Mouse (Mus musculus) spleen, postnatal 36 days (tissue): ENCODE measurements around the gene Med29.

Source experiments
- DNase-seq, 2 experiments: peaks; one replicate each; pipeline ENCODE4 v3.0.0; 2022; ENCODE audit warnings: low spot score in 2 of 2, mixed read lengths in 1 of 2

The Med29 gene

DNA sequence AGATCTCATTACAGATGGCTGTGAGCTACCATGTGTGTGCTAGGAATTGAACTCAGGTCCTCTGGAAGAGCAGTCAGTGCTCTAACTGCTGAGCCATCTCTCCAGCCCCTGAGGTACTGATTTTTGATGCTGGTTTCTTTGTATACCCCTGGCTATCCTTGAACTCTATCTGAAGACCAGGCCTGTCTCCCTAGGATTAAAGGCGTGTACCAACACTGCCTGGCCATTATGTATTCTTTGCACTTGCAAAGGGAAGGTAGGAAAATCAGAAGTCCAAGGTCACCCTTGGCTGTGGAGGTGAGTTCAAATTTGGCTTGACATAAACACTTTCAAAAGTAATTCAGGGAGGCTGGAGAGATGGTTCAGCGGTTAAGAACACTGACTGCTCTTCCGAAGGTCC, 37.9 kb downstream of the Med29 start:
- no peak for DNase-seq

DNA sequence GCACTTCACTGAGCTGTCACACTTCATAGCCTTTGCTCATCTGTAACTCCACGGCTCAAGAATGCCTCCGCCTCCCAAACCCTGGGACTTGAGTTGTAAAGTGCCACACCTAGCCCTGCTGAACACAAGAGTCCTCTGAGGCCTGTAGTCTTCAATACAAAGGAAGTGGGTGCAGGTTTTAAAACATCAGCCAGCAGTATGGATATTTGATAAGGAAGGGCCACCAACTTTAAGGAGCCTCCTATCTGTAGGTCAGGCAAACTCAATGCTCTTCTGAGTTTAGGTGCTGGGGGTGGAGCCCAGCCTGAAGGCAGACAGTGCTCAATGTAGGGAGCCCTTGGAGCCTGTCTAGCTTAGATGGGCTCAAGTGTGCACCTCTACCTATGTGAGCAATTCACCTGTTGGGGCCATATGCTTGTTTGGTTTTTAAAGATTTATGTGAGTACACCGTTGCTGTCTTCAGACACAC, 38.4 kb downstream of the Med29 start:
- DNase-seq = no peak

DNA sequence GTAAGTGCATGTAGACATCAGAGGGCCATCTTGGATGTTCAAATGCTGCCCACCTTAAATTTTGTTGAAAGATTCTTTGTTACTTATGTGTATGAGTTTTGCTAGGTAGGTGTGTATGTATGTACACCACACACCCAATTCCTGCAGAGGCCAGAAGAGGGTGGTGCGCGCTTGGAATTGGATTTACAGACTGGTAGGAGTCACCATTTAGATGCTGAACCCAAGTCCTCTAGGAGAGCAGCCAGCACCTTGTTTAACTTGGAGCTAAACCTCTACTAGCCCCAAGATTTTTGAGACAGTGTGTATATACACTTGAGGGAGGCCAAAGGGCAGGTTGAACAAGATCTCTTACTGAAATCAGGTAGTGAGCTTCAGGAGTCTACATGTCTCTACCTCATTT, 39.2 kb downstream of the Med29 start:
- DNase-seq = no peak

DNA sequence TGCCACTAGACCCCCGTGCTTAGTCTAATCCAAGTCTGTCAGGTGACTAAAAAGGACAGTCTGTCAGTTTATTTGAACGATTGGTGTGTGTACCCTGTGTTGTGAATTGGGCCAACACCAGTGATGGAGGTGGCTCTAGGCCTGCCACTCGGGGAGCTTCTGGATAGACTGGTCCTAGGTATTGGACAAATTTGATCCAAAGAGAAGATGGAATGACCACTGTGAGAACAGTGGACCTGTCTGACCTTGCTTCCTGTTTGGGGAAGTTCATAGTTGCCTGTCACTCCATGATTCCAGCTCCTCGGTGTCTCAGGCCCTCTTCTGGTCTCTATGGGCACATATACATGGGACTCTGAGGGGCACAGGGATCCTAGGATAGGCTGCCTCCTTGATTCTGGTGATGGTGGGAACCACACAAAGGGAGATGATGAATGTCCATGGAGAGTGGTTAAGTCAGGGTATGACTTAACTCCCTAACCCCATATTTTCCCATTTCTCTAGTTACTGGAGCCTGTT, 40.8 kb downstream of the Med29 start:
- DNase-seq = no peak

DNA sequence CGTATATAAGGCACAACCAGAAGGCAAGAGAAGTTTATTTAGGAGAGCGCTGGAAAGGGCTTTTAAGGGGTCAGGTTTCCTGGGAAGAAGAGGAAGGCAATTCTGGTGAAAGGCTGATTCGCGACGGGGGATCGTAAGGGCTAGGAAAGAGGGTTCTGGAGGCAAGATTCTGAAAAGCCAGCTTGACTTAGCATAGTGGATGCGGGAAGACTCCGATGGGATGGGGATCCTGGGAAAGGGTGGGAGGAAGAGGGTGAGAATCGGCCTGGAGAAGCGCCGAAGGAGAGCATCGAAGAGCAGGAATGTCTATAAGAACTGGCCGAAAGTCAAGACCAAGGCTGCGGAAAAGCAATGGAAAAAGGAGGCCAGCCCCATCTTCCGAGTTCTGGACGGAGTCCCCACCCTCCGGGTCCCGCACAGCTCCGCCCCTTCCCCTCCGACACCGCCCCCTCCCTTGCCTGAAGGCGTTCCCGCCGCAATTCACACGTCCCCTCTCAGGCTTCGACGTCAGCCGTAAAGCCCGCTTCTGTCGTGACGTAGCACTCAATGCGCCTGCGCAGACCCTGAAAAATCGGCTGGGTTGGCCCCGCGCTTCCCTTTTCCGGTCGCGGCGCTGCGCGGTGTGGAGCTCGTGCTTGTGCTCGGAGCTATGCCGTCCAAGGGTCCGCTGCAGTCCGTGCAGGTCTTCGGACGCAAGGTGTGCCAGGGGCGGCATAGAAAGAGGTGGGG, 42.2 kb downstream of the Med29 start, which contains the start of gene Rps16:
TSS of gene Rps16 (plus strand) at position 498 of the 729 bp plus-strand sequence.
- peak; percentile 97 to 98 for DNase-seq

DNA sequence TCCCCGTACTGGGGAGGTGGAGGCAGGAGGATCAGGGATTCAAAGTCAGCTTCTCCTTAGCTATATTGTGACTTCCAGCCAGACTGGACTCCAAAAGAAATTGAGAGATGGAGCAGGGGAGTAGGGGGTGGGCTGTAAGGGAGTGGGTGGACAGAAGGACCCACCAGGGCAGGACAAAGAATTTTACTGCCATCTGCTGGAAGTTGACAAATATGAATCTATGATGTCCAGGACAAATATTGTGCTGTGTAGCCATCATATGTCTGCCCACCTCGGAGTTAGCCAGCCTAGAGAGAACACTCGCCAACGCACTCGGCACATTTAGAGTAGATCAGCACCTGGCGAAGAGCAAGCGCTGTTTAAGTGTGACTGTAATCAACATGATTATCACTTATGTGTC, 43.9 kb downstream of the Med29 start:
- DNase-seq = no peak

DNA sequence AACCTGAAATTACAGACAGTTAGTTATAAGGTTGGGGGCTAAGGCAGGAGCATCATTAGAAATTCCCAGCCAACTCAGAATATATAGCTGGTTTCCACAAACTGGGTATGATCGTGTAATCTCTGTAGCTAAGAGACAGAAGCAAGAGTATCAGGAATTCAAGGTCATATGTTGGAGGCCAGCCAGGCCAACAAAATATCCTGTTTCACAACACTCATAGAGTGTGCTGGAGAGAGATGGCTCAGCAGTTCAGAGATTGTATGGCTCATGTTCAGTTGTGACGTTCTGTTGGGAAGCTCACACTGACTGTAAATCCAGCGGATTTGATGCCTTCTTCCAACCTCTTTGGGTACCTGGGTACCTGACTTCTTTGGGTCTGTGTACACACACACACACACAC, 44.8 kb downstream of the Med29 start:
- no peak for DNase-seq

DNA sequence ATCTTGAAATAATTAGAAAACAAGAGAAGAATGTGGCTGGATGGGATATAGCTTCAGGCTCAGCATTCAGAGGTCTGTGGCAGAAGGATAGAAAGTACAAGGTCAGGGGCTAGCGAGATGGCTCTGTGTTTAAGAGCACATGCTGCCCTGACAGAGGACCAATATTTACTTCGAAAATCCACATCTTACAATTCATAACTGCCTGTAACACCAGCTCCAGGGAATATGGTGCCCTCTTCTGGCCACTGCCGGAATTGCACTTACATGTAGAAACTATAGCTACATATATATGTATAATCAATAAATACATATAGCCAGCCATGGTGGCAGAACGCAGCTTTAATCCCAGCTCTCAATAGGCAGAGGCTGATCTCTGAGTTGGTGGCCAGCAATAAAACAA, 47.9 kb downstream of the Med29 start:
- DNase-seq = peak; percentile 33 to 58

DNA sequence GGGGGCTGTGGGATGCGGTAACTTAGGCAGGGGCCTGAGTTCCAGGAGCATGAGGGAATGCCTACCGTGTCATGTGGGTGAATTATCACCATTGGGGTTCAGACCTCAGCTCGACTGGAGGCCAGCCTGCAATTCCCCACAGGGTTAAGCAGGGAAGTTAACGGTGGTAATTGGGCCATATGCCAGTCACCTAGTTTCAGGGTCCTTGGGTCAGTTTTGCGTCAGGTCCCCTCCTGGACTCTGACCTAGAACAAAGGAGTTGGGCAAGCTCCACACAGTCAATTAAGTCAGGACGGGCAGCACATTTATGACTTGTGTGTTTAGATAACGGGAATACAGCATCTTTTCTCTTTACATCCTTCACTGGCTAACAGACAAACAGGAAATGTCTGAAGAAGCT, 51.1 kb downstream of the Med29 start:
- DNase-seq = no peak

DNA sequence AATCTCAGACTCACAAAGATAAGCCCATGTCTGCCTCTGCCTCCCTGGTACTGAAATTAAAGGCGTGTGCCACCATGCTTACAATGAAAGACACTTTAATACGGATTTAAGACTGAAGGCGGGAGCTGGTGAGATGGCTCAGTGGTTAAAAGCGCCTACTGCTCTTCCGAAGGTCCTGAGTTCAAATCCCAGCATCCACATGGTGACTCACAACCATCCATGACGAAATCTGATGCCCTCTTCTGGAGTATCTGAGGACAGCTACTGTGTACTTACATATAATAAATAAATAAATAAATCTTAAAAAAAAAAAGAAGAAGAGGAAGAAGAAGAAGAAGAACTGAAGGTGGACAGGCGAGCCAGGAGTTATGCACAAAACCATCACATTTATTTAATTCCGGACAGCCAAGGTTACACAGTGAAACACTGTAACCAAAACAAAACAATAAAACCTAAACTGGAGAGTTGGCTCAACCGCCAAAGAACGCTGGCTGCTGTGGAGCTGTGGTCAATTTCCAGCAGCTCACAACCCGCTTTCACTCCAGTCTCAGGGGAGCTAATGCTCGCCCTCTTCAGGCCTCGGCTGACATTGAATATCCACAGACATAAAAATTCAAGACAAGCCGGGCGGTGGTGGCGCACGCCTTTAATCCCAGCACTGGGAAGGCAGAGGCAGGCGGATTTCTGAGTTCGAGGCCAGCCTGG, 53.1 kb downstream of the Med29 start:
- peak; percentile 57 to 70 for DNase-seq

DNA sequence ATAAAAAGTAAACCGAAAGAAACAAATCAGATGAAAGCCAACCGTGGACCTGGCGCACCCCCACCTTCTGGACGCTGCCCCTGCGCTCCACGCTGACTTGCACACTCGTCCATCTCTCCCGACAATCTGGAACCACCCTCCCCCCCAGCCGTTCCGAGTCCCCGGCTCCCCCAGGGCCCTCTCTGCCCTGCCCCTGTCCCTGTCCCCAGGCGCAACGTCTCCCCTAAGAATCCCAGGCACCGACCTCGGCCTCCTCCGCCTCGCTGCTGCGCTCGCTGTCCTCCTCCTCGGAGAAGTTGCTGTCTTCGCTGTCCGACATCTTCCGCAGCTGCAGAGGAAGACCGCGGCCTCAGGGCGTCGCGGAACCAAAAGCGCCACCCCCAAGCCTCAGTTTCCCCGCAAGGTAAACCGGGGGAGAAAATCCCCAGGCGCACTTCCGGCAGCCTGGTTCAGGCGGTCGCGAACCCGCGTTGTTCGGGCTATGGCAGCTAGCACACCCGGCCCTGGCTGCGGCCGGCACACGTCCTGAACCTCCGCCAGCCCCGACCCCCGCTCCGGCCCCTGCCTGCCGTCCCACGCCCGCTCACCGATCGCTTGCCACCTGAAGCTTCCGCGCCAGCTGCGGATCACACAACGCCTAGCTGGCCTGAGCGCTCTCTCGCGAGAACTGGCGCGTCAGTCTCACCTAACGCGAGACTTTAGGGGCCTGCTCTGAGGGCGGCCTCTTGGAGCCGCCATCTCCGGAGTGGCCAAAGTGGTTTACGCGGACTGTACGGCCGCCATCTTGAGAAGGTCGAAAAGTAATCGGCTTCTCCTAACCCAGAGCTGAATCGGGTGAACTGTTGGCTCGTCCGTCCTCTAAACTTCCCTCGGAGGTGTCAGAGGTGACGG, 54.2 kb downstream of the Med29 start, which contains the start of gene Supt5:
TSS of gene Supt5 (minus strand) at position 639 of the 891 bp plus-strand sequence.
- DNase-seq = peak; percentile 98 to 99
